Mouse (Mus musculus): ENCODE results near the gene Hoxa3. TPM values are rescaled to one million over a fixed set of nuclear protein-coding genes. Genes with fewer than 3 reads are reported as not detected.

Hoxa3 gene
- polyA plus RNA-seq, 1 experiment from 2014 or later = 0.11 TPM

DNA sequence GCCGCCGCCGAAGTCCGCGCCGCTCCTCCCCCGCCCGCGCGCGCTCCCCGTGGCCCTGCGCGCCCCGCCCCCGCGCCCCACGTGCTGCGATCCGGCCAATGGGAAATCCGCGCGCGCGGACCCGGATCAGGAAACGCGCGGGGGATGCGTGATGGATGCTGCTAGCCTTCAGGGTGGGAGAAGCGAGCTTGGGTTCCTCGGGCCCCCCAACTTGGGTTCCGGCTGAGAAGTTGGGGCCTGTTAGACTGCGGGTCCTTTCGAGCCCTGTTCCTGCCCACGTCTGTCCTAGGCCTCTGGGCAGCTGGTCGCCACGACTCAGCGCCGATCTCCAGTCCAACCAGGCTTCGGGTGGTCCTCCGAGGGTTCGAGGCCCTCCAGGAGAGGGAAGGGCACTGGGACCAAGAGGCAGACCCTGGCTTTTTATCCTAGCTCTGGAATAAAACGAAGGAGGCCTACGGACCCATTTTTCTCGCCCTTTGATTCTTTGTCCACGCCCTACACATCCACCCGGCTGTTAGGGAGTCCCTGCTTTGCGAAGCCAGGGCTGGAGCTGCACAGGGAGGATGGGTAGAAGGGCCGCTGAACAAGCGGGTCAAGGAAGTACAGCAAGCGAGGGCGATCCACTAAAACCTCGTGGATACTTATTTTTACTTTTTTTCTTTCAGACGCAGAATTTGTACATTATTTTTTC lies 21.1 kb downstream of the Hoxa3 start:
- H3K4me3 ChIP-seq (ENCODE audit: low read depth, low read length) = peak overlapping the region; percentile 34
- H3K36me3 ChIP-seq (ENCODE audit: control insufficient read depth, insufficient read depth, low read length) = no peaks in the 10 kb centered on the region
- under 1% methylated on average over 35 of the region's 55 CpGs for WGBS
- ATAC-seq (ENCODE audit: low FRiP score) (peak; percentile 55; the same call in 1 of the 2 replicates), DNase-seq (ENCODE audit: low spot score, missing footprints) (peak; percentile 96)
- H3K9me3 ChIP-seq (ENCODE audit: control insufficient read depth, low read length) = no peaks in the 10 kb centered on the region
- H3K4me2 ChIP-seq = peak overlapping the region; percentile 54
- H3K9ac ChIP-seq (ENCODE audit: low read length) = no peak overlapping the region; the same call in 1 of the 2 replicates
- no peak overlapping the region for H3K27ac ChIP-seq (ENCODE audit: low read depth, low read length)
- peaks cover 100% of the 10 kb centered on the region for H3K27me3 ChIP-seq (ENCODE audit: control insufficient read depth, insufficient read depth, low read length)
- H3K4me1 ChIP-seq (ENCODE audit: control insufficient read depth, insufficient read depth, low read length) = peaks cover 10% of the 10 kb centered on the region

DNA sequence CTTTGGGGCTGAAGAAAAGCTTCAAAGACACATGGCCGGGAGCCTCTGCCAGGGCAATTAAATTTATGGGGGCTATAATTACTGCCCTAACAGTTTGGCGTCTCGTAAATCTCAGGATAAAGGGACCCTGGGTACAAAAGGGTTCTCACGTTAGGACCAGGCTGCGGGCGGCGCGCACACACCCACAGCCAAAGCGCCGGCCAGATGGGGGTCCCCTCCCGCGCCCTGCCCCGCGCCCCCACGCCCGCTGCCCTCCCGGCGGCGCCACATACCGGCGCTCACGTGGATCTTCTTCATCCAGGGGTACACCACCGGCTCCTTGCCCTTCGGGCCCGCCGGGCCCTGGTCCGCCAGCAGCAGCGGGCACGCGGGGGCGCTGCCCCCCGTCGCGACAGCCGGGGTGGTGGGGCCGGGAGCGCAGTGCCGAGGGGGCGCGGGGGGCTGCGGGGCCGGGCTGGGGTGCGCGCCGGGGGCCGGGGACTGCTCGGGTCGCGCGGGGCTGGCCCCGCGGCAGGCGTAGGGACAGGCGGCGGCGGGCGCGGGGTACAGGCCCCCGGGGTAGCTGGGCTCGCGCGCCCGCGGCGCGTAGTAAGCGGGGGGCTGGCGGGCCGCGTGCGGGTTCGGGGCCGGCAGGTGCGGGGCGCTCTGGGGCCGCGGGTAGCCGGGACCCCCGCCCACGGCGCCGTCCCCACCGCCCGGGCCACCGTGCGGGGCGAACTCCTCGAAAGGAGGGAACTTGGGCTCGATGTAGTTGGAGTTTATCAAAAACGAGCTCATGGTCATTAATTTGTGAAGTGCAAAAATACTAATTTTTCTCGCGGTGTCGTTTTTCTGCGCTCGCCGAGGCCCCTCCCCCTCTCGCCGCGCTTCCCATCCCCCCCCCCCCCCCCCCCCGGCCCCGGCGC lies 22.0 kb downstream of the Hoxa3 start, which contains the start of gene Hoxa4:
Hoxa4 (minus strand) TSS at position 848 of the 905 bp plus-strand sequence.
- DNase-seq (ENCODE audit: low spot score, missing footprints) (no peak), ATAC-seq (ENCODE audit: low FRiP score) (no peak)
- WGBS = 1% methylated on average over 85 of the region's 102 CpGs

DNA sequence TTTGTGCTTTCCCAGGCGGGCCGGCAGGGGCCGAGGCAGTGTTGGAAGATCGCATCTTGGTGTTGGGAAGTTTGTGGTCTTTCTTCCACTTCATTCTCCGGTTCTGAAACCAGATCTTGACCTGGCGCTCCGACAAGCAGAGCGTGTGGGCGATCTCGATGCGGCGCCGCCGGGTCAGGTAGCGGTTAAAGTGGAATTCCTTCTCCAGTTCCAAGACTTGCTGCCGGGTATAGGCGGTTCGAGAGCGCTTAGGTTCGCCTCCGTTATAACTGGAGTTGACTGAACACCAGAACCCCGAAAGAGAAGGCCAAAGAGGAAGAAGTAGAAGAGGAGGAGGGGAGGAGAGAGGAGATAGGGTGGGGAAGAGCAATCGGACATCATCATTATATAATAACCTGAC lies 22.7 kb downstream of the Hoxa3 start:
- Histone ChIP-seq H3K4me1 (ENCODE audit: control insufficient read depth, insufficient read depth, low read length) (peaks cover 10% of the 10 kb centered on the region), H3K36me3 (ENCODE audit: control insufficient read depth, insufficient read depth, low read length) (no peaks in the 10 kb centered on the region), H3K9ac (ENCODE audit: low read length) (no peak overlapping the region), H3K4me3 (ENCODE audit: low read depth, low read length) (no peak overlapping the region), H3K27me3 (ENCODE audit: control insufficient read depth, insufficient read depth, low read length) (peaks cover 100% of the 10 kb centered on the region), H3K4me2 (no peak overlapping the region), H3K9me3 (ENCODE audit: control insufficient read depth, low read length) (no peaks in the 10 kb centered on the region), H3K27ac (ENCODE audit: low read depth, low read length) (no peak overlapping the region)
- ATAC-seq (ENCODE audit: low FRiP score) (no peak), DNase-seq (ENCODE audit: low spot score, missing footprints) (peak; percentile 95)
- WGBS = under 1% methylated on average over 23 of the region's 23 CpGs

More for the DNA sequence above, 22.0 kb downstream of the Hoxa3 start, which contains the start of gene Hoxa4:
- Histone ChIP-seq H3K27ac (ENCODE audit: low read depth, low read length) (no peak within 1 kb of the TSS), H3K27me3 (ENCODE audit: control insufficient read depth, insufficient read depth, low read length) (peaks cover 100% of the 10 kb centered on the region), H3K4me3 (ENCODE audit: low read depth, low read length) (peak within 1 kb of the TSS; percentile 34), H3K36me3 (ENCODE audit: control insufficient read depth, insufficient read depth, low read length) (no peaks in the 10 kb centered on the region), H3K9ac (ENCODE audit: low read length) (no peak within 1 kb of the TSS; the same call in 1 of the 2 replicates), H3K4me1 (ENCODE audit: control insufficient read depth, insufficient read depth, low read length) (peaks cover 10% of the 10 kb centered on the region), H3K4me2 (peak within 1 kb of the TSS; percentile 54), H3K9me3 (ENCODE audit: control insufficient read depth, low read length) (no peaks in the 10 kb centered on the region)

DNA sequence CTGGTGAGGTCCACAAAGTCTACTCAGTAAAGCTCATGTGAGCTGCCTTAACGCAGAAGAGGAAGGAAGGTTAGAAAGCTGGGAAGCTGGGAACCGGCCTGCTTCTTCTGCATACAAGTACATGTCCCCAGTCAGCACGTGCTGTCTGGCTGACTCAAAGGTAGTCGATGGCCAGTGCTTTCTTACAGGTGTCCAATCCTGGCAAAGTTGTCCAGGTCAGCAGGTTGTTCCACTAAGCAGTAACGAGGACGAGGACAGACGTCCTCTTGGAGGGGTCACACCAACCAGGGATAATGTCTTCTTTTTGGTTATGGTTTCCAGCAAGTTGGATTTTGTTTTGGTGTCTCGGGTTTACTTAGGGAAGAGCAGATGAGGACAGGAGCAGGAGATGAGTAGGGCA lies 23.2 kb downstream of the Hoxa3 start:
- H3K27me3 ChIP-seq (ENCODE audit: control insufficient read depth, insufficient read depth, low read length) = peaks cover 100% of the 10 kb centered on the region
- H3K9me3 ChIP-seq (ENCODE audit: control insufficient read depth, low read length) = no peaks in the 10 kb centered on the region
- 4% methylated on average over 8 of the region's 8 CpGs for WGBS
- no peak overlapping the region for H3K9ac ChIP-seq (ENCODE audit: low read length)
- no peaks in the 10 kb centered on the region for H3K36me3 ChIP-seq (ENCODE audit: control insufficient read depth, insufficient read depth, low read length)
- no peak overlapping the region for H3K4me2 ChIP-seq
- H3K27ac ChIP-seq (ENCODE audit: low read depth, low read length) = no peak overlapping the region
- H3K4me3 ChIP-seq (ENCODE audit: low read depth, low read length) = no peak overlapping the region
- no peak for ATAC-seq (ENCODE audit: low FRiP score)
- peaks cover 10% of the 10 kb centered on the region for H3K4me1 ChIP-seq (ENCODE audit: control insufficient read depth, insufficient read depth, low read length)
- DNase-seq (ENCODE audit: low spot score, missing footprints) = no peak

DNA sequence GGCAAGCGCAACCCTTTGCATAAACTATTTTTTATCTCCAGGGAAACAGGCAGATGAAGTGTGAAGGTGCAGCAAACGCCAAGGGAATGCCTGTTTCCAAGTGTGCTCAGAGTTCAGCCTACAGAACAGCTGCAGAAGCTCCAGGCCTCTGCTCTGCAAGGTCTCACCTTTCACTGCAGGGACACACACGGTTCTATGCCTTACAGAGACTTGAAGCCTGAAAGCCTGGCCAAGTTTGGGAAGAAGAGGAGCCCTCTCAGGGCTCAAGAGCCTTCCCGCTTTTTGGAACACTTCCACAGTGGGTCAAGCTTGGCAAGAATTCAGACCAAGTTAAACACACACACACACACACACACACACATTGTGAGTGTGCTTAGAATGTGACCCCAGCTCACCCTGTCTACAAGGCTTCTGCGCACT lies 24.0 kb downstream of the Hoxa3 start:
- Histone ChIP-seq H3K4me1 (ENCODE audit: control insufficient read depth, insufficient read depth, low read length) (peaks cover 10% of the 10 kb centered on the region), H3K4me3 (ENCODE audit: low read depth, low read length) (no peak overlapping the region)

DNA sequence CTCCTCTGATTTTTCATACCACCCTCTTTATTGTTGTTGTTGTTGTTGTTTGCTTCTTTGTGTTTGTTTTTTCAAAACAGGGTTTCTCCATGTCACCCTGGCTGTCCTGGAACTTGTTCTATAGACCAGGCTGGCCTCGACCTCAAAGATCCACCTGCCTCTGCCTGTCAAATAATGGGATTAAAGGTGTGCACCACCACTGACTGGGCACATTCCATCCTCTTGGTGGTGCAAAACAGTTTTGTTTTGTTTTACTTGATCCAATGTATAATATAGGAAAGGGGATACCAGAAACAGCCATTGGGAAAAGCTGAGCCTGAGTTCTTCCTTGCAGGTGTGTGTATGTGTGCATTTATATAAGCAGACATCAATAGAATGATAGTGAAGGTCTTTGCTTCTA lies 26.6 kb downstream of the Hoxa3 start:
- H3K9ac ChIP-seq (ENCODE audit: low read length) = no peak overlapping the region
- 18% methylated on average over 1 of the region's 1 CpGs for WGBS
- H3K27ac ChIP-seq (ENCODE audit: low read depth, low read length) = no peak overlapping the region
- ATAC-seq (ENCODE audit: low FRiP score) (no peak), DNase-seq (ENCODE audit: low spot score, missing footprints) (no peak)
- no peak overlapping the region for H3K4me3 ChIP-seq (ENCODE audit: low read depth, low read length)
- H3K9me3 ChIP-seq (ENCODE audit: control insufficient read depth, low read length) = no peaks in the 10 kb centered on the region
- H3K27me3 ChIP-seq (ENCODE audit: control insufficient read depth, insufficient read depth, low read length) = peaks cover 100% of the 10 kb centered on the region
- peaks cover 5% of the 10 kb centered on the region for H3K4me1 ChIP-seq (ENCODE audit: control insufficient read depth, insufficient read depth, low read length)
- no peak overlapping the region for H3K4me2 ChIP-seq
- no peaks in the 10 kb centered on the region for H3K36me3 ChIP-seq (ENCODE audit: control insufficient read depth, insufficient read depth, low read length)

More for the DNA sequence above, 24.0 kb downstream of the Hoxa3 start:
- 6% methylated on average over 5 of the region's 5 CpGs for WGBS
- H3K9ac ChIP-seq (ENCODE audit: low read length) = no peak overlapping the region
- no peaks in the 10 kb centered on the region for H3K36me3 ChIP-seq (ENCODE audit: control insufficient read depth, insufficient read depth, low read length)
- peaks cover 100% of the 10 kb centered on the region for H3K27me3 ChIP-seq (ENCODE audit: control insufficient read depth, insufficient read depth, low read length)
- ATAC-seq (ENCODE audit: low FRiP score) (no peak), DNase-seq (ENCODE audit: low spot score, missing footprints) (no peak)
- H3K27ac ChIP-seq (ENCODE audit: low read depth, low read length) = no peak overlapping the region
- no peak overlapping the region for H3K4me2 ChIP-seq
- no peaks in the 10 kb centered on the region for H3K9me3 ChIP-seq (ENCODE audit: control insufficient read depth, low read length)

DNA sequence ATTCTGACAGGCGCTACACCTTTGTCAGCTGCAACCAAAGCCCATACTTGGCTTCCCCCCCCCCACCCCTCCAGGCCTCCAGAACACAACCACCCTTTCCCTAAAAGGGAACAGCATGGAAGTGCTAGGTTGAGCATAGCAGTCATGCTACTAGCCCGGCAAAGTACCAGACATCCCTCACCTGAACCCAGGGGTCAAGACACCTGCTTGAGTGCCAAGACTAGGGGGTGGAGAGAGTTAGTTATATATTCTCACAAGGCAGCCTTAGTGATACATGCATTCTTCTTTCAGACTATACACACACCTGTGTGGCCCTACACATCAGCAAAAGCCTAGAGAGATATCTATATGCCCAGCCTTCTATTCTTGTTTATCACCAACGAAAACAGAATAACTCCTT lies 27.3 kb downstream of the Hoxa3 start:
- H3K36me3 ChIP-seq (ENCODE audit: control insufficient read depth, insufficient read depth, low read length) = no peaks in the 10 kb centered on the region
- no peaks in the 10 kb centered on the region for H3K9me3 ChIP-seq (ENCODE audit: control insufficient read depth, low read length)
- no peak overlapping the region for H3K9ac ChIP-seq (ENCODE audit: low read length)
- H3K27me3 ChIP-seq (ENCODE audit: control insufficient read depth, insufficient read depth, low read length) = peaks cover 100% of the 10 kb centered on the region
- no peak overlapping the region for H3K4me2 ChIP-seq
- no peak overlapping the region for H3K27ac ChIP-seq (ENCODE audit: low read depth, low read length)
- 10% methylated on average over 3 of the region's 3 CpGs for WGBS
- DNase-seq (ENCODE audit: low spot score, missing footprints) (no peak), ATAC-seq (ENCODE audit: low FRiP score) (no peak)
- H3K4me3 ChIP-seq (ENCODE audit: low read depth, low read length) = no peak overlapping the region
- no peaks in the 10 kb centered on the region for H3K4me1 ChIP-seq (ENCODE audit: control insufficient read depth, insufficient read depth, low read length)

DNA sequence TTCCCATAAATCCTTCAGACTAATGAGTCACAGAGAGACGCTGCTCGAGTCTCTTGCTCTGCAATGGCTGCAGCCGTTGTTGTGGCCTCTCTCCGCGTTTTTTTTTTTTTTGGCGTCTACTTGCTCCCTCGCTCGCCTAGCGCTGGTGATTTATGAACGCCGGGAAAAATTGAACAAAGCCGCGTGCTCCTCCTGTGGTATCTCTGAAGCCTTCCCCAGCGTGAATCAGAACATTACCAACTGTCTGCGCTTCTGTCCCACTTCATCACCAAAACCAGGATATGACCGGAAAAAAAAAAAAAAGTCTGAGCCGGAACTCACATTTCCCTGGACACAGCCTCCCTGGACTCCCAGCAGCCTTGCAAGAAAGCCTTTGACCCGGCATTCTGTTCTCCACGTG lies 27.9 kb downstream of the Hoxa3 start:
- peaks cover 100% of the 10 kb centered on the region for H3K27me3 ChIP-seq (ENCODE audit: control insufficient read depth, insufficient read depth, low read length)
- DNase-seq (ENCODE audit: low spot score, missing footprints) = no peak
- H3K9me3 ChIP-seq (ENCODE audit: control insufficient read depth, low read length) = no peaks in the 10 kb centered on the region
- no peaks in the 10 kb centered on the region for H3K36me3 ChIP-seq (ENCODE audit: control insufficient read depth, insufficient read depth, low read length)
- no peak overlapping the region for H3K27ac ChIP-seq (ENCODE audit: low read depth, low read length)
- no peak for ATAC-seq (ENCODE audit: low FRiP score)
- WGBS = under 1% methylated on average over 19 of the region's 19 CpGs
- H3K4me2 ChIP-seq = no peak overlapping the region
- H3K9ac ChIP-seq (ENCODE audit: low read length) = no peak overlapping the region
- no peak overlapping the region for H3K4me3 ChIP-seq (ENCODE audit: low read depth, low read length)
- no peaks in the 10 kb centered on the region for H3K4me1 ChIP-seq (ENCODE audit: control insufficient read depth, insufficient read depth, low read length)

DNA sequence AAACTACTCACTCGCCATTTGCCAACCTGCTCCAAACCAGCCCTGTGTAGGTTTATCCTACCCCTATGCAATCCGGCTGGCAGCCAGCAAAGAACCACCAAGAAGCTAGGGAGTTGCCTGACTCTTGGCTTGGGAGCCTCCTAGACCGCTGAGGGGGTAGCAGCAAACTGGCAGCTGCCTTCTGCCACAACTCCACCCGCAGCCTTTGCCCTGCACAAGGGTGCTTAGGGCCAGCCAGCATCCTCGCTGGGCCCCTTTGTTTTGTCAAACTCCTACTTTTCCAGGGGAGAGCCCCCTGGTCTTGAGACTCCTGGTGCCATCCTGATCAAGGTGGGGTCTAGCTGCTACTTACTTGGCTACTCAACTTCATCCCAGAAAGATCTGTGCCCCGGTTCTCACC lies 28.5 kb downstream of the Hoxa3 start:
- WGBS = 3% methylated on average over 6 of the region's 6 CpGs
- no peak overlapping the region for H3K9ac ChIP-seq (ENCODE audit: low read length)
- no peak overlapping the region for H3K27ac ChIP-seq (ENCODE audit: low read depth, low read length)
- no peaks in the 10 kb centered on the region for H3K4me1 ChIP-seq (ENCODE audit: control insufficient read depth, insufficient read depth, low read length)
- no peak for DNase-seq (ENCODE audit: low spot score, missing footprints)
- H3K4me2 ChIP-seq = no peak overlapping the region
- no peaks in the 10 kb centered on the region for H3K36me3 ChIP-seq (ENCODE audit: control insufficient read depth, insufficient read depth, low read length)
- ATAC-seq (ENCODE audit: low FRiP score) = no peak
- peaks cover 100% of the 10 kb centered on the region for H3K27me3 ChIP-seq (ENCODE audit: control insufficient read depth, insufficient read depth, low read length)
- H3K9me3 ChIP-seq (ENCODE audit: control insufficient read depth, low read length) = no peaks in the 10 kb centered on the region
- H3K4me3 ChIP-seq (ENCODE audit: low read depth, low read length) = no peak overlapping the region

All from midbrain, embryonic 11.5 days (tissue).